Mouse (Mus musculus) spleen, adult 12 weeks (tissue): ENCODE measurements around the gene Zfp3.

Experiments used
- DNase-seq: peaks from one replicate; pipeline ENCODE4 v3.0.0; 2022; ENCODE audit warnings: low spot score

Gene Zfp3

DNA sequence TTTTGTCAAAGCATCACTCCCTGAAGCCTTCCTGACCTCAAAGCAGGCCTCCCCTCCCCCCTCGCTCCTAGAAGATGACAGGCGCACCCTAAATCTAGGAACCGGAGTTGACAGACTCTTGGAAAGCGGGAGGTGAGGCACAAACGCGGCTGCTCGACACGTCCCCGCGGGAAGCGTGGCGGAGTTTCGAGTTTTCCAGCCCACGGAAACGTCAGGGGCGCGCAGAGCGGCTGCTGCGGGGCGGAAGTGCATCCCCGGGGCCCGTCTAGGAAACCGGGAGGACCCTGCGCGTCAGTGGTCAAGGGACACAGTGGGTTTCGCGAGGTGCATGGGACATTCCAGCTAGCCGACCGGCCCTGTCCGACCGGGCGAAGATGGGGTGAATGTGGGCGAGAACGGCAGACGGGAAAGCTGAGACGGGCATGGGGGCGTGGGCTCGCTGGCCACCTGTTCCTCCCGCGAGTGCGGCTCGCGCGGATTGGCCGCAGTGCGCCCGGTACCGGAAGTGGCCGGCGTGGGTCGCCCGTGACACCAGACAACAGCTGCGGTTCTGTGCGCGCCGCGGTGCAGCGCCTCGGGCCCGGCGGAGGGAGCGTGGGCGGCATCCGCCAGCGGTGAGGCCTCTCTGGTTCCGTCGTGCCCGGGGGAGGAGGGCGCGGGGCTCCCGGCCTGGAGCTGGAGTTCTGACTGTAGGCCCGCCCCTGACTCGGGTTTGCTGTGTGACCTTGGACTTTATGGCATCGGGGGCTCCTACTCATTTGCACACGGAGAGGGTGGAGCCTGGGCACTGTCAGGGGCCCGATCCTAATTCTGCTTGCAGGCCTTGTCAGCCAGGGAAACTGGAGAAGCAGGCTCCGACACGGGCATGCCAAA is at the start of gene Zfp3:
Gene Zfp3, plus strand, starts transcription at position 274 of the 873 bp plus-strand sequence.
- peak; percentile 59 for DNase-seq

DNA sequence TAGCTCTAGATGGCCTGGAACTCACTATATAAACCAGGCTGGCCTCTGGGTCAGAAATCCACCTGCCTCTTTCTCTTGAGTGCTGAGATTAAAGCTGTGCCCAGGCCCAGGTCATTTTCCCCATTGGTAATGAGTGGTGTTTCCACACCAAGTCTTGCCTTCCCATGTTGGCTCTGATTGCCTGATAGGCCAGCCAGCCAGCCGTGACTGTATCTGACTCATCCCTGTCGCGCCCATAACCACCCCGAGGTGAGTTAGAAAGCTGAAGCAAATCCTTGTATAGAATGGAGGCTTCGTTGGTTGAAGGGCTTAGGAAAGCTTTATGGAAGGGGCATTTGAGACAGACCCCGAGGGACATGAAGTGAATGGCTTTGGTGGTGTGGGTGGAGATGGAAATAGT is 48.2 kb upstream of the Zfp3 start:
- DNase-seq: no peak

DNA sequence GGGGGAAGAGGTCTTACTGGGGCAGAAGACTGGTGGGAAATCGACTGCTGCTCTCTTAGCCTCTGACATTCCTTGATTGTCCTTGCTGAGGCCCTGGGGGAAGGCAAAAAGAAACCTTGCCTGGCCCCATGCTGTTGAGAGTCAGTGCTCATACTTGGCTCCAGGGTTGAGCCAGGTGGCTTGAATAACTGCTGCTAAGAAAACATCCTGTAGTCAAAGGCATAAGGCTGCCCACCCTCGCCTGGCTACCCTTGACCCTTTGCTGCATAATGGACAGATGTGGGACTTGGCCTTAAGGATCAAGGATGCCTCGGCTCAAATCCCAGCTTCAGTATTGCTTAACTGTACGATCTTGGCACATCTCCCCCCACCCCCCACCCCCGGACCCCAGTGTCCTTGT is 45.5 kb upstream of the Zfp3 start:
- no peak for DNase-seq

DNA sequence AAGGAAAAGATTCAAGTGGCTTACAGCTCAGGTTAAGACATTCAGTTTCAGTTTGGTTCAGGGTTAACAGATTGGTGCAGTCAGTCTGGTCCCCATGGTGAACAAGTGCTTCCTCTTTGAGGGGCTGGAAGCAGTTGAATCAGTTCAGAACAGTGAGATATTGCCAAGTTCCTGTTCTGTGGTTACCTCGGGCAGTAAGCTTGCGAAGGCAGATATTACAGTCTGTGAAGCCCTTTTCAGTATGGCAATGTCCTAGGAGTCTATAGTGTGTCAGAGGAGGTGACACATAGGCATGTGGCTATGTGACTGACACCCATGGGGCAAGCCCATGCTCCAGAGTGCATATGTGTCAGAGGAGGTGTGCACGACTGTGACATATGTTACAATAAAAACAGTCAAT is 43.4 kb upstream of the Zfp3 start:
- no peak for DNase-seq

DNA sequence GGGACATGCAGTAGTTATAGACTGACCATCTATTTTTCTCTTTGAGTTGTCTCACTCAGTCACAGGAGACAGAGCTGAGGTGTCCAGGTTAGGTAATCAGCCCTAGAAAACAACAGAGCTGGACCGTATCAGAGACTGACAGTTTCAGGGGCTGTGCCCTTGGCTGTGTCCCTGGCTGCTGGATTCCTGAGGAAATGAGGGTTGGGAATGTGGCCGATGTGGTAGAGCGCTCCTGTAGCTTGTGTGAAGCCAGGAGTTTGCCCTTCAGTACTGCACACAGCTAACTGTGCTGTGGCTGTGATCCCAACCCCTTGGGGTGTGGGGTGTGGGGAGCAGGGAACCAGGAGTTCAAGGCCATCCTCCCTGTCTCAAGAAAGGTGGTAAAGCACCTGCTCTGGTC is 42.9 kb upstream of the Zfp3 start:
- no peak for DNase-seq

DNA sequence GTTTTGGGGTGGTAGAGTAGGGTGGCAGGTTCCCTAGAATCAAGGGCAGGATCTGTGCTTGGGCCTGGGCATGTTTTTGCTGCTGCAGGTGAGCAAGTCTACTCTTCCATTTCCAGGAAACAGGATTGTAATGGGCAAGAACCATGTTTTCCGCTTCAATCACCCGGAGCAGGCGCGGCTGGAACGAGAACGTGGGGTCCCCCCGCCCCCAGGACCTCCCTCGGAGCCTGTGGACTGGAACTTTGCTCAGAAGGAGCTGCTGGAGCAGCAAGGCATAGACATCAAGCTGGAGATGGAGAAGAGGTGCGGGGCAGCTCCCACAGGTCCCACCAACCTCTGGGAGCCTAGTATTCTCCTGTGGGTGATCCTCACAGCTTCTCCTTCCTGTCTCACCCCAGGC is 39.3 kb upstream of the Zfp3 start:
- DNase-seq: no peak

DNA sequence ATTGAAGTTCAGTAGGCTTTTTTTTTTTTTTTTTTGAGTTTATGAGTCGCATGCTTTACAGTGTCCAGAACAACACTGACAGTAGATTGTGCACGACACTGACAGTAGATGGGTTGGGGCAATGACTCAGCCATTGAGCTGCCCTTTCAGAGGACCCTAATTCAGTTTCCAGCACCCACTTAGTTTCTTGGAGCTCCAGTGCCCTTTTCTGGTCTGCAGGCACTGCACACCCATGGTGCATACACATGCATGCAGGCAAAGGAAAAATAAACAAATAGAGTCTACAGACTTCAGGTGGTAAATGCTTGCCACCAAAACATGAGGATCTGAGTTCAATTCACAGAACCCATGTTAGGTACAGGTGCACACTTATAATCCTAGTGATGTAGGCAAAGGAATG is 37.4 kb upstream of the Zfp3 start:
- no peak for DNase-seq

DNA sequence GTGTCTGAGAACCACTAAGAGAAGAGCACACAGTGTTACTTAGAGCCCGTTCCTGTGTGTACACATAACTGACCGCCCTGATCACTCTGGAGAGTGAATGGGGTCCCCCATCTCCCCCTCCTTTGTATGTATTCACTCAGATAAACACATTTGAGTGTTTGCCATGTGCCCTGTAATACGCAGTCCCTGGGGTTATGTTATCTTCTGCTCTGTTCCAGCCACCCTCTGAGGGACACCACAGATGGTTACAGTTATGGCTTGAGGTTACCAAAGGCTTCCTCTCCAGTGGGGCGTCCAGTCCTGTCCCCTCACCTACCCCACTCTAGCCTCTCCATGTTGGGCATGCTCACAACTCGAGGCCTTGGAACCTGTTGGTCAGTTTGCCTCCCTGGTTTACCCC is 36.6 kb upstream of the Zfp3 start:
- DNase-seq: no peak

DNA sequence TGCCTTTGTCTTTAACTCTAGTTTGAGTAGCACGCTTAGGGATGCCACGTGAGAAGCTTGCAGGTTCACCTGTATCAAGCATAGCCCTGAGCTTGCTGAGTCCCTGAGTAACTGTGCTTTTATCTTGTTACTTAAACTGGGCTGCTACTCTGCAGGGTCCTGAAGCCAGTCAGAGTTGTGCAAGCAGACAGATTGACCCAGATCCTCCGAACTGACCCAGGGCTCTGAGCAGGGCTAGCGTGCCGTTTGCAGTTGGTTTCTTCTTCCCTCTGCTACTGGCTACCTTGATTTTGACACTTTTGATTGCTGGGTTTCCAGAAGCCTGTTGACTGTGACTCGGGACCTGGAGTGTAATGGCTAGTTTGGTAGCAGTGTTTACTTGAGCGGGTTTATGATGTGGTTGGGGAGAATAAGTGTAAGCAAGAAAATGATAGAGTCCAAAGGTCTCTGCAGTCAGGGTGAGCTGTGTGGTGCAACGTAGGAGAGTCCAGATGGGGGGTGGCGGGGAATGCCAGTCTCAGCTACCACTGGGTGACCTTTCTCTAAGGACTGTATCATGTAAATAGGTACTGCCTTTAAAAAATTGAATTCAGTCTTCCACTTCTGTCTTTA is 33.5 kb upstream of the Zfp3 start:
- no peak for DNase-seq

DNA sequence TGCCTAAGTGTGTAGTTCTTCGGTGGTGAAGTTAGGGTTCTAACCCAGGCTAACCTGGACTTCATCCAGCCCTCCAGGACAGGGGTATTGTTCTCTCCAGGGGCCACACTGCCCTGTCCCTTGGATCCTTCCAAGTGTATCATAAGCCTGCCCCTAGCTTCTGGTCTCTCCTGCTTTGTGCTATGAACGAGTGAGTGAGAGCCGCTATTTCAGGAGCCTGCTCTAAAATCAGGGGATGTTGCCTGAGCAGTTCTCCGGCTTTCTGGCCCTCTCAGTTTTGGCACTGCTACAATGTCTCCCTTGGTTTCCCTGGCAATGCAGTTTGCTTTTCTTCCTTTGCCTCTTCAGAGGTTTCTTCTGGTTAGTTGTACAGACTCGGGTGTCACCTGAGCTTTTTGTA is 32.8 kb upstream of the Zfp3 start:
- no peak for DNase-seq

DNA sequence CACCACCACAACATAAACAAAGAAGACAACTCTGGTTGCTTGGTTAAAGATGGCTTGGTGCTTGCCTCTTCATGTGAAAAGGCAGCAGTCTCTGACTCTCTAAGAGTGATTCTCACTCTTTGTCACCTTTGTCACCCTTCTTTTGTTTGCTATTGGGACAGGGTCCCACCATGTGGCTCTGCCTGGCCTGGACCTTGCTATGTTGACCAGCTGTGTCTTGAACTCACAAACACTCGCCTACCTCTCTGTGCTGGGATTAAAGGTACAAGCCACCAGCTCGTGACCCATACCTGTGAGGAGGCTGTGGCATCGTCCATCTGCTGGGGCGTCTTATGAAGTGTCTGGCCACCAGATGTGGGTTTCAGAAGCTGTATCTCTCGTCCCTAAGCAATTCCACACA is 30.8 kb upstream of the Zfp3 start:
- DNase-seq: no peak

DNA sequence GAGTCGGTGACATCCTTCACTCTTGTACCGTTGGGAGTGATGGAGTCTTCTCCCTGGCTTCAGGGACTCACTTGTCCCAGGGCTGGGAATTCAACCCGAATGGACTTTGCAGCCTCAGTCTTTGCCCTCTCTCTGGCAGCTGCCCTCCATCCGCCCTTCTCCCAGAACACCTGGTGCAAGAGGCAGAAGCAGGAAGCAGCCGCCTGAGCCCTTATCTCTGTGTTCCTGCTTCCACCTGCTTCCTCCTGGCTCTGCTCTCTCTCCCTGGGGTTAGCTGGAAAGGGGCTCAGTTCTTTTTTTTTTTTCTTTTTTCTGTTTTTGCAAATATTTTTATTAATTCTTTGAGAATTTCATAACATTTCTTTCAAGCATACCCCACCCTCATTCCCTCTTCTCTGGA is 26.3 kb upstream of the Zfp3 start:
- DNase-seq: no peak

DNA sequence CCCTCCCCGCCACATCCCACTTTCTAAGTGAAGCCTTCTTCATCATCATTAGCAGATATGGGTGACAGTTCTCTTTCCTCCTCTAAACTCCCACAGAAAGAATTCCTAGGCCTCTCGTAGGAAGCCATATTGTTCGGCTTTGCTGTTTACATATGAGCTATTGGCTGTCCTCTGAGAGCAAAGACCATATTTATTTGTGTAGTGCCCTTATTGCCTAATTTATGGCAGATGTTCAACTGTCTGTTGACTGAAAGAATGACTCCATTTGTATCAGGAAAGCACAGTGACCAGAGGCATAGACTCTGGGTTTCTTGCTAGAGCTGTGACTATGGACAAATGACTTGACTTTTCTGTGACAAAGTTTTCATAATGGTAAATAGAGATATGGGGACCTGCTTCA is 22.4 kb upstream of the Zfp3 start:
- DNase-seq: no peak

DNA sequence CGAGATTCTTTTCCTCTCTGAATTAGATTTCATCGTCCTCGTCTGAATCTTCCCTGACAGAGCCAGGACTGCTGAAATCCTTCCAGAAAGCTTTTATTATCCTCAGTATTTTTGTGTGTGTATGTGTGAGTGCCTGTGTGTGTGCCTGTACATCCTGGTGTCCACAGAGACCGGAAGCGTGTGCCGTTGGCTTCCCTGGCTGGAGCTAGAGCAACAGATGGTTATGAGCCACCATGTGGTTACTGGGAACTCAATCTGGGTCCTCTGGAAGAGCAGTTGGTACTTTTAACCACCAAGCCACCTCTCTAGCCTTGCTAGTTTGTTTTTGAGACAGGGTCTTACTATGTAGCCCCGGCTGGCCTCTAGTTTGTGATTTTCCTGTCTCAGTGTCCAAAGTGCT is 21.9 kb upstream of the Zfp3 start:
- no peak for DNase-seq

DNA sequence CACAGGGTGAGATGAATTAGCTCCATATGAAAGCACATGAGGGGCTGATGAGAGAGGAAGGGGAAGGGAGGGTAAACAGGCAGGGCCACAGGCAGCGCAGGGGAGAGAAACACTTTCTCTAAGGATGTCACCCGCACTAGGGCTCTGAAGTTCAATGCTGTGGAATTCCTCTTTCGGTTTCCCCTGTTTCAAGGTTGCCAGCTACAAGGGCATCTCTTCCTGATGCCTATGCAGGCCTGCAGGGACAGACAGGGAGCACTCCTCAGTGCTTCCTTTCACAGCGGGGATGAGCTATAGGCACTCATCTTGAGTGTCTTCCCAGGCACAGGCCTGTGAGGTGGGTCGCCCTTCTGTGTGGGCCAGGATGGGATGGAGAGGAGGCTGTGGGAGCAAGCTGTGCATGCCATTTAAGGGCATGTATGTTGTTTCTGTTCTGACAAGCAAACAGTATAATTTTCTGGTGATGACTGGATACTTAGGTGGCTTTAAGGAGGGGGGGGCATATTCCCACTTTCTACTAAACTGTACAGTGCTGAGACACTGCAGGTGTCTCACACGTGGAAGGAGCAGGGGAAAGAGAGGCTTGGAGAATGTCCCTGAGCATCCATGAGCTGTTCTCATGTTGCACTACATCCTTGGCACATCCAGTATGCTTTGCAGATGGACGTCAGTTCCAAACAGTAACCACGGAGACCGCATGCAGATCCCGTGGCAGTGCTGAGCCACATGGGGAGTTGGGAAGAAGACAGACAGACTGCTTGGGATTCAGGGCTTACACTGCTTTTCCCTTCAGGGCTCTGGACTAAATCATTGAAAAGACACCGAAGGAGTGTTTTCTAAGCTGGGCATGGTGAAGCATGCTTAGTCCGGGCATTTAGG is 21.2 kb upstream of the Zfp3 start:
- DNase-seq: no peak

DNA sequence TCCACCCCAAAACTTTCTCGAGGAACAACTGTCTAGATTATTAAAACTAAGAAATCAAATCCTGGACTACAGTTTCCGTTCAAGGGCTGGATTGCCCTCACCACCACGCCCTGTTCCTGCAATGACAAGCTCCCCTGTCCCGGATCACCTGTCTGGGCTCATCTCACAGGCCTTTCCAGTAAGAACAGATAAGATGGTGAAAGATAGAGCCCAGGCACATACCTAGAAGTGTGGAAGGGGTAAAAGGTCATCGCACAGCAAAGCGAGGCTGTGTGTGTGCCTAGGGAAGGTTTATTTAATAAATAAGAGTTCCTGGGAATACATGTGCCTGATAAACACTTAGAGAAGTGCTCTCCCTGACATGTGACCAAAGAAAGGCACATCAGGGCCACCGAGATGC is 18.4 kb upstream of the Zfp3 start:
- DNase-seq: no peak

DNA sequence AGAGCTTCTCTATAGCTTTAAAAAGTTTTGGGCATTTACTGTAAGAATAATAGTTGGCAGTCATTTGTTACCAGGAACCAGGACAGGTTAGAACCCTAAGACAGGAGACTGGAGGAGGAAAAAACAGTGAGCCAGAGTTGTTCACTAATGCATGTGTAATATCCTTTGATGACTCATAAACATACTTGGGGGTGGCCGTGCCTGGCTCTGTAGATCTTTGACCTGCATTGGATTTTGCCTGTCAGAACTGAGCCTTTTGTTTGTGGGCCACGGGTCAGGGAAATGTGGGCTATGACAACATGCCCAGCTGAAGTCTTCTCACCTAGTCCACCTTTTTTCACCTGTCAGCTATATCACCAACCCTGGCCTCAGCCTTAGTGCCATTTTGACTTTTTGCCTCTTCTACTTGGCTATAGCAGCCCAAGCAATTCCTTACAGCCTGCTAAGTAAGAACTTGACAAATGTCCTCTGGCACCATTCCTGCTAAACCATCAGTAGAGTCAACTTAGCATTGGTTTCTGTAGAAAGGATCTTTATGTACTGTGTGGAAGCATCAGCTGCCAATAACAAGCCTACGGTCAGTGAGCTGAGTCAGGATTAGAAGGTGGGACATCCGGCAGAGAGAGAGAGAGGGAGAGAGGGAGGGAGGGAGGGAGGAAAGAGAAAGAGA is 16.0 kb upstream of the Zfp3 start:
- no peak for DNase-seq

DNA sequence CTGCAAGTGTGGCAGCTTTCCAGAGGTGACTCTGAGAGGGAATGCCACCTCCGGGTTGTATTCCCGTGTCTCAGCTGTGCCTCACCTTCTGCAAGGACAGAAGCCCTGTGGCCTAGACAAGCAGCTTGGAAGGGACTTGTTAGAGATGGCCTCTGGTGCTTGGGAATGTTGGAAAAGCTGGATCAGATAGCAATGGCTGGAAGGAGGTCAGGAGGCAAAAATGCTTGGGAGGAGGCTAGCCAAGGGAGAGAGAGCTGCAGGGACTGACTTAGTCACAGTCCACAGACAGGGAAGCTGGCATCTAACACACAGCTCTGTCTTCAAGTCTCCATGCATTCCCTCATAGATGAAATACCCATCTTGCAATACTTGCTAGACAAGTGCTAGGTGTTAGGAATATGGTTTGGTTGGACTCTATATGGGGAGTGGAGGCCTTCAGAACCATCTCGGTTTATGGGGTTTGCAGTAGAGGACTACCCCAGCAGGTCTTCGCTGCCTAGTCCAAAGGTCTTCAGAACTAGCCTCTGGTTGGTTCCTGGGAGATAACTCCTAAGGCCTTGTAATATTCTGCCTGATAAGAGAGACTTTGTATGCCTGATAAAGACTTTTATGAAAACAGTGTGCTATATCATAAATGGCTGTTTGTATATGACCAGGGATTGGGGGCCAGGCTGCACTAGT is 11.5 kb upstream of the Zfp3 start:
- no peak for DNase-seq

DNA sequence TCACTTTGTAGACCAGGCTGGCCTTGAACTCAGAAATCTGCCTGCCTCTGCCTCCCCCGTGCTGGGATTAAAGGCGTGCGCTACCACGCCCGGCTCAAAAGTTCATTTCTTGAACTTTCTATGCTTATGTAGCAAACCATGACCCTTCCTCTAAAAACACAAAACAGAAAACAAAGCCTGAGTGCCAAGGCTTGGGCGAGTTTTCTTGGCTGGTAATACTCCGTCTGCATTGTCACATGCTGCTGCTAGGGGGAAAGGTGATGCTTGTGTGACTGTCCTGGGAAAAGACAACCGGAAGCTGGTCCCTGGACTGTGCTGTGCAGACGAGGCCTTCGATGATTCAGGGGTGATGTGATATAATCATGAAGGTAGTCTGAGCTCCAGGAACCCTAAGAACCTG is 10.9 kb upstream of the Zfp3 start:
- DNase-seq: no peak

DNA sequence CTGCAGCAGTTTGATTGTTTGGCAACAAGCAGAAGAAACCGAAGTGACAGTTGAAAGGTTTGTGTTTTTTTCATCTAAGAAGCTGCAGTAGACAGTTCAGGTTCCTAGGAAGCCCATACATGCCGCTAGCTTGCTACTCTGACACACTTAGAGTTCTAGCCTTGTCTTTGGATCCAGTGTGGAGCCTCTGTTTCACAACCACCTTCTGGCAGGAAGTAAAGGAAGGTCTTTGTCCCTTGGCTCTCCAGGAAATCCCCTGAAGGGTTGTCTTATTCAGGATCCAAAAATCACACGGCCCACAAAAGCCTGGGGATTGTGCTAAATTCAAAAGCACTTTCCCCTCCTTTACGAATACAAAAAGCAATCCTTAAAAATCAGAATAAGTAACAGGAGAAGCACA is 9.5 kb upstream of the Zfp3 start:
- DNase-seq: no peak

DNA sequence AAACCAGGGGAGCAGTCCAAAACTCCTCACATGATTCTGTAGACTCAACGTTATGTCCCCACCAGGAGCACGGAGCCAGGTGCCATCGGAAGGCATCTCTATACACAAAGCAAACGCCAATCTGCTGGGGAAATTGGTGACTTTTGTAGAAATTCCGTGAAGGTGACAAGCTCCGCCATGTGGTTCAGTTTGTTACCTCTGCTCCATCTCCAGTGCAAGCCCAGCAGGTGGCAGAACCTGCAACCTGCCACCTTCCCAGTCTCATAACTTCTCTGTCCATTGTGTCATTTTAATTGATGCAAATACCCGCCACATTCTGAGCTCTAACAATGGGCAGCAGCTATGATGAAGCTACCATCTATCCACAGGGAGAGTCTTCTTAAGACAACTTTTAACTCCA is 9.1 kb upstream of the Zfp3 start:
- DNase-seq: no peak

DNA sequence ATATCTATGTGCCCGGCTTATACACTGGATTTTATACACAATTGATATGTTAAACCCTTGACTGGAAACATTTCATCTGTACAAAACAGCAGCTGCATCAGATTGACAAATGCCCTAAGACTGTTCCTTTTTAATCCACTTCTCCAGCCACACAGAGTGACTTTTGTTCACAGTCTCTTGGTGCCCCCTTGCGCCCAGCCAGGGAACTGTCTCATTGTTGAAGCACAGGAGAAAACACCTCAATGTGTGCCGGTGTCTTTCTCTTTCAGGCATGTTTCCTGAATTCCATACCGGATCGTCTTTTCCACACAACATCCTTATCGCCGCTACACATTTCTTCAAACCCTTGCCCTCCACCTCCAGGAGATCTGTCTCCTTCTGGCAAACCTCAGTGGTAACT is 8.4 kb upstream of the Zfp3 start:
- DNase-seq: peak; percentile 74
